Mouse (Mus musculus) cerebellum, adult (tissue): ENCODE results near the gene Kansl1.
"Not testable (repeated sequence)": the region's sequence is repeated elsewhere in the genome, so short reads cannot be mapped to it uniquely, and the experiment has no call there.

ENCODE experiments used
- ATAC-seq: cut with Nextera tagmentation; 2 replicates; pipeline ENCODE4 v1.9.2; 2017; ENCODE audit warnings: mild to moderate bottlenecking, moderate library complexity, mixed read lengths; ENCODE audit not compliant: insufficient number of reproducible peaks, low FRiP score, low TSS enrichment

The Kansl1 gene

GRCm38 (mm10) chr11:104468751-104469268 is at the start of gene Kansl1:
Kansl1 (minus strand) TSS chr11:104468861.
- ATAC-seq = peak; percentile 31; the same call in 1 of the 2 replicates

DNA sequence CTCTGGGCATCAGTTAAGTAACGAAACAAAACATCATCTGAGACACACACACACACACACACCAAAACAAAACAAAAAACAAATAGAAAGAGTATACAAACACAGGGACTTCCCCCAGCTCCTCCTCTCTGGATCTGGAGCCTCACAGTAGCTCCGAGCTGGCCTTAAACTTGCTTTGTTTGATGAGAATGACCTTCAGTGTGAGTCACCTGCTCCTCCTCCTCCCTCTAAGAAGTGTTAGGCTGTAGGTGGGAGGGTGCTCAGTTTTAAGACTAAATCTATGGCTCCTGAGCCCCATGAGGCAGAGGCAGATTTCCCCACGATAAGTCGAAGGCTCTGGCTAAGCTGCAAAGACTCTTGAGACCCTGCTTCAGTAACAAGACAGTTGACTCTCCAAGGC is 43.8 kb upstream of the Kansl1 start:
- ATAC-seq = no peak

GRCm38 (mm10) chr11:104510606-104511005 is 41.9 kb upstream of the Kansl1 start:
- ATAC-seq = no peak

GRCm38 (mm10) chr11:104508455-104508854 is 39.8 kb upstream of the Kansl1 start:
- no peak for ATAC-seq

GRCm38 (mm10) chr11:104488292-104488691 is 19.6 kb upstream of the Kansl1 start:
- ATAC-seq = no peak

DNA sequence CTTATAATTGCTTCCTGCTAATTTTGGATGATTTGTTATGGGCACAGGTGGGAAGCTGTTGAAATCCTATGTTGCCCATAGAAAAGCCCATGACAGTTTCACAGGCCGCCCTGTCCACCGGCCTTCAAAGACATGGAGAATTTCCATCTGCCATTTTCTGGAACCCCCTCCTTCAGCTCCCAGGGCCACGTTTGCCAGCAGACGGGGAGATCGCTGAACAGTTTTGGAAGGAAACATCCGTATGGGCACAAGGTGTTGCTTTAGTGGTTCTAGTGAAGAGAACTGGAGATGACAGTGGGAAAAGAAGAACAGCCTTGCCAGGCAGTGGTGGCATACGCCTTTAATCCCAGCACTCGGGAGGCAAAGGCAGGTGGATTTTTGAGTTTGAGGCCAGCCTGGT is 13.3 kb upstream of the Kansl1 start:
- no peak for ATAC-seq

DNA sequence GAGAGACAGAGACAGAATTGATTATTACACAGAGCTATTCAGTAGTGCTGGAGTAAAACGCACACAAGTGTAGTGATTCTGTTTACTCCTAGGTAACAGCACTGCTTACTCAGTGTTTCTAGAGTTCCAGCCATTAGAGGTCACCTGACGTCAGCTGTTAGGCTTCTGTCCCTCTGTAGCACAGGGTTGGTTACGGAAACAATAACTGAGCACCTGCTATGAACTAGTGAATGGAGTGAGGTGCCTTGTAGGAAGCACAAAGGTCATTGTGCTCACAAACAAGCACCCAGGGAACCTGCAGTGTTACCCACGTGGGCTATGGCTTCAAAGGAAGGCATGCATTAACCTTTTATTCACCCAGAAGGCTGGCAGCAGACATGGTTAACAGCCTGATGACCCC is 10.8 kb upstream of the Kansl1 start:
- no peak for ATAC-seq

GRCm38 (mm10) chr11:104469371-104469835 is 742 bp upstream of the Kansl1 start:
- peak; percentile 100 for ATAC-seq

DNA sequence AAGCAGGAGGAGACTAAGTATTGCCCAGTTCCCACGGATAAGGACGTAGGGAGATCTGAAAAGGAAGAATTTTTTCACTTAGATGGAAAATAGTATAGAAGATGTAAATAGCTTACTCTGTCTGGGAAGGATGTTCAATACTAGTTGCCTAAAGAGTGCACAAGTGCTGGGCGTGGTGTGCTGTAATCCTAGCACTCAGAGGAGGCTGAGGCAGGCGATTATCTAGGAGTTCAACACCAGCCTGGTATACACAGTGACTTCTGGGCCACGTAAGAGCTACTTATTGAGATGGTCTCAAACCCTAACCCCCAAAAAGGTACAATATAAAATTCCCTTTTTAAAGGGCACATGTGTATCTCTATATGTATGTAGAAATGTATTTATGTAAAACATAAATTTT is 963 bp downstream of the Kansl1 start:
- no peak for ATAC-seq

DNA sequence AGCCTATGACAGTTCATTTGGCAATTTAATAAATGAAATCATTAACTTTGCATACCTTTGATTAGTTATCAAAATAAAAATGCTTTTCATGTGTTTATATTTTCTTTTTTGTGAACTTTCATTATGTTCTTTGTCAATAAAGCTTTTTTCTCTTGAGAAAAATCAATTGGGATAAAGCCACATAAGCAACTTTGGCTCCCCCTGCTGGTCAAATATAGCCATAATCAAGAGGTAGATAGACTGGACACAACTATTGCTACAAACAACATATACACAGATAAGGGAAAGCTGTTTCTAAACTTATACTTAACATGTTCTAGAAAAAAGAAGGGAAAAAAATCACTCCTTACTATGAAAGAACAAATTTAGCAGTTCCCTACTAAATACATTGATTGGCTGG is 7.1 kb downstream of the Kansl1 start:
- ATAC-seq = no peak

- no peak for ATAC-seq
Measured at GRCm38 (mm10) chr11:104459671-104460070, 9.0 kb downstream of the Kansl1 start.

DNA sequence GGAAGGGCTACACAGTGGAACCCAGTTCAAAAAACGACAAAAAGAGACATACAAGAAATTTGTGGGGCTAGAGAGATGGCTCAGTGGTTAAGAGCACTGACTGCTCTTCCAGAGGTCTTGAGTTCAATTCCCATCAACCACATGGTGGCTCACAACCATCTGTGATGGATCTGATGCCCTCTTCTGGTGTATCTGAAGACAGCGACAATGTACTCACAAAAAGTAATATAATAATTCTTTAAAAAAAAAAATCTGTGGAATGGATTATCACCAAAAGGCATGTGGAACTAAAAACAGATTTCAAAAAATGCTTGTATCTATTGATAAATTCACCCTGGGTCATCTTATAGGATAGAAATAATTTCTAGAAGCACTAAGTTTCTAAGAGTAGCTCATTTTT is 10.2 kb downstream of the Kansl1 start:
- no peak for ATAC-seq

DNA sequence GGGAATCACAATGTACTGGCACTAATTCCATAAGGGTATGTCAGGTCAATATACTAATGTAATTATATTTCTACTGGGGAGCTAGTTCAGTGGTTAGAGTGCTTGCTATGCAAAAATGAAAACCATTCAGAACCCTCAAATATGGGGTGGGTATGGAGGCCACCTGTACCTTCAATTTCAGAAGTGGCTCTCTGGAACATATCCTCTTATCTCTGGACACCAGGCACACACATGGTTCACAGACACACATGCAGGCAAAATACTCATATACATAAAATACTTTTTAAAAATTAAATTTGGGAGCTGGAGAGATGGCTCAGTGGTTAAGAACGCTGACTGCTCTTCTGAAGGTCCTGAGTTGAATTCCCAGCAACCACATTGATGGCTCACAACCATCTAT is 16.0 kb downstream of the Kansl1 start:
- no peak for ATAC-seq

DNA sequence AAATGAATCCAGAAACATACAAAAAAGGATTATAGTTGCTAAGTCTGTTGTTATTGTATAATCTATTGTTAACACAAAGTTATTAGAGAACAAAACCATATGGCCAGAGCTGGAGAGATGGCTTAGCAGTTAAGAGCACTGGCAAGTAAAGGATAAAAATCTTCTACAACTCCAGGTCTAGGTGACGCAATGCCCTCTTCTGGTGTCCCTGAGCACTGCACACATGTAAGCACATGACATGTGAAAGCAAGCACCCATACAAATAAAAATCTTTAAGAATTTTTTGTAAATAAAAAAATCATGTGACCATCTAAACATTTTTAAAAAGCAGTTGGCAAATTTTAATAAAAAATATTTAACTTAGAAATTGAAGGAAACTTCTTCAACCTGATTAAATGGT is 17.4 kb downstream of the Kansl1 start:
- ATAC-seq = no peak

DNA sequence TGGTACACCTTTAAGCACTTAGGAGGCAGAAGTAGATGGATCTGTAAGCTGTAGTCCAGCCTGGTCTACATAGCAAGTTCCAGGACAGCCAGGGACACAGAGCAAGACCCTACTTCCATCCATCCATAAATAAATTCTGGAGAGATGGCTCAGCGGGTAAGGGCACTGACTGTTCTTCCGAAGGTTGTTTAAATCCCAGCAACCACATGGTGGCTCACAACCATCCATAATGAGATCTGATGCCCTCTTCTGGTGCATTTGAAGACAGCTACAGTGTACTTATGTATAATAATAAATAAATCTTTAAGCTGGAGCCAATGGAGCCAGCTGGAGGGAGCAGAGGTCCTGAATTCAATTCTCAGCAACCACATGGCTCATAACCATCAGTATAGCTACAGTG is 20.2 kb downstream of the Kansl1 start:
- ATAC-seq = not testable (repeated sequence)

DNA sequence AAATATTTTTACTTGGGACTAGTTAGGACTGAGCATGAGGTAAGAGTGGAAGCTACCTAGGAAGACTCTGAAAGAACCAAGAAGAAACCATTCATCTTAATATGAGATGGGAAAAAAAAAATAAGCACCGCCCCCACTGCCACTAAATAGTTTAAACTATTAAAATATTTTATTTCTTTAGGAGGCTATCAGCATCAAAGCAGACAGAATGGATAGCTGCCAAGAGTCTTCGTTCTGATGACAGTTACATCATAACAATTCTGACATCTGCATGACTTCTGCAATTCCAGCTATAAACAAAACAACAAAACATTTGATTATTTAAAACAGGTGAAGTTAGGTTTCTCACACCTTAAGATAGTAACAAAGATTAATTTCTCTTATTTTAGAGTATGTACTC is 23.1 kb downstream of the Kansl1 start:
- ATAC-seq = no peak

DNA sequence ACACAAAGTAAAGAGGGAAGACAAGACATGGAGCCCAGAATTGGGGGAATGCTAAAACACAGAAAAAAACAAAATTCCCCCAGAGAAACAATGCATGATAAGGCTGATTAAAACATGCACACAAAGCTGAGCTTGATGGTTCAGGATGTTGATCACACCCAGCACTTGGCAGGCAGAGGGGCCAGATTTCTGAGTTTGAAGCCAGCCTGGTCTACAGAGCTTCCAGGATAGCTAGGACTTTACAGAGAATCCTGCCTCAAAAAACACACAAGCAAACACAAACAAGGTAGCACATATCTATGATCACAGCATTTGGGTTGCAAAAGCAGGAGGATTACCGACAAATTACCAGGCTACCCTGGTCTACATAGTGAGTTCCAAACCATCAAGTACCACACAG is 23.6 kb downstream of the Kansl1 start:
- ATAC-seq = no peak

GRCm38 (mm10) chr11:104443359-104443758 is 25.3 kb downstream of the Kansl1 start:
- ATAC-seq = no peak

DNA sequence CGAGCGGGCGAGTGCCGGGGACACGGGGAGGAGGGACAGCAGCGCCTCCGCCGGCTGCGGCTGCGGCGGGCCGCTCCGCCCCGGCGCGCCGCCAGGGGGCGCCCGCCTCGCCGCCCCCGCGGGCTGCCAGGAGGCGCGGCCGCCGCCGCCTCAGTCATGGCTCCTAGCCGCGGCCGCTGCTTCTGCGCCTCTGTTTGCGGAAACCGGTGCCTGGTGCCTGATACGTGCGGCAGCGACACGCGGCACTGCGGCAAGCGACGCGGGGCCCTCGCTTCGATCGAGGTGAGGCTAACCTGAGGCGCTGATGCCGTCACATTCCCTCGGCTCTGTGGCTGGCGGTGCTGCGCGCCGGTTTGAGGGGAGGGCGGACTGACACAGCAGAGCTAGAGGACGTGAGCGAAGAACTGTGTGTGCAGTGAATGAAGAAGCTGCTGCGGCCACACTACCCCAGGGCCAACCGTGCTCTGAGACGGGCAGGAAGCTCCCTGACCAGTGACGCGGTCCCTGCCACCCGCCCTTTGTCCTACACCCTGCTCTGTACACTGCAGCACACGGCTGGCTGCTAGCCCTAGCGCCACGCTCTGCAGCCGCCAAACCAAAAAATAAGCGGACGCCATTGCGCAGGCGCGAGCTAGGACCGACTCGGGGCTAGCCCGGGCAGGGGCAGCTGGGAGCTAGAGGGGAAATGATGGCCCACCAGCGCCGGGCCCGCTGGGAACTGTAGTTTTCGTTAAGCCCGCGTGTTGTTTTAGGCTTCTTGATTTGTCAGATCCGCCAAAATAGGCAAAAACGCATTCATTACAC is 26.1 kb downstream of the Kansl1 start:
- peak; percentile 92 for ATAC-seq

- peak; percentile 13; the same call in 1 of the 2 replicates for ATAC-seq
Measured at GRCm38 (mm10) chr11:104441475-104442332, 27.0 kb downstream of the Kansl1 start.
